14 mouse cellular contexts compared by ENCODE assay signal in the genomic region with DNA sequence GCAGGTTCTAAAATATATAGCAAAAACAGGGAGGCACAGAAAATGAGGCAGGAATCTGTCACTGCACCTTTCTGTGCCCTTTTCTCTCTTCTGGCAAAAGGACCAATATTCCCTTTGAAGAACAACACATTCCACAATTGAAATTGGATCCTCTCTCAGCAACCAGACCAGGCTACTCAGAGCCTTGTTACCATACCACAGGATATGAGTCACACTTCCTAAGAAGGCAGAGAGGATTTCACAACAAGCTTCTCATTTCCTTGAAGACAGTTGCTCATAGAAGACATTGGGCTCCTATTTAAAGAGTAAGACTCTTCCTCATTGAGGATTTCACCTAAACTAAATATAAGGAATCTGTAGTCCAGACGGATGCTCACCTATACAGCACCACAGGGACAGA.
DNase-seq lines count a peak whose midpoint lies in the region; ATAC-seq and TF ChIP-seq lines count a peak whose summit lies in the region.
"Had no signal": no experiment of that assay in that cellular context is flagged by ENCODE, and none has a peak within 500 bp of the region (broad histone marks: within the 10 kb centered on the region; RNA-seq: fewer than 3 reads in every experiment).

No protein-coding gene starts in this region.

- no peak for TF ChIP-seq CTCF in Patski (IDR thresholded peaks at IDR 0.05)

- CTCF ChIA-PET in Patski (lab: Charles Lee) = interaction anchor here (0.7 to 1.3 kb wide), 3 partner anchors 19 to 33 kb away, joined by 3 to 4 read pairs (median 3); no protein-coding TSS in a partner anchor

- intact Hi-C loops in heart, postnatal 25 days (cut with DNase I) = no loop called here
- intact Hi-C loops in heart, postnatal 10 days (cut with DNase I) = no loop called here

- peak; percentile 4 to 29 for DNase-seq in heart, adult 9 months (ENCODE audit: low spot score in 2 of 2)
- DNase-seq in heart, postnatal 25 days (ENCODE audit: low spot score) = no peak
- DNase-seq in 3134 (ENCODE audit: extremely low read depth, insufficient read length, low spot score) (peak; percentile 69), Patski (ENCODE audit: low read depth, low spot score) (peak; percentile 76)
- DNase-seq in heart, postnatal 10 days = peak; percentile 4
- no peak for DNase-seq in testis, postnatal 10 days (ENCODE audit: low spot score)
- DNase-seq in layer of hippocampus, adult 9-10 months (ENCODE audit: low spot score) = no peak
- DNase-seq in adrenal gland, adult 18-20 months (ENCODE audit: low spot score in 2 of 2) = no peak
- DNase-seq: cerebellum, adult 9-10 months; kidney, postnatal 25 days; right cerebral cortex, postnatal 25 days had no signal

- ATAC-seq in Patski = peak; percentile 100
- ATAC-seq: inflammation-experienced regulatory T-cells, adult 6 months; midbrain, embryonic 13.5 days had no signal

- in situ Hi-C loops in Patski (cut with MboI; ENCODE audit: low pct_unique_long_range_greater_than_20kb) = no loop called here

- no peaks in the 10 kb centered on the region for H3K27me3 ChIP-seq in Patski
- H3K27me3 ChIP-seq: midbrain, embryonic 13.5 days; neural tube, embryonic 15.5 days had no signal

- POLR2A ChIA-PET in Patski (lab: Charles Lee) = no interaction called here

Comparison
In these comparisons a context has a peak if more than half of its experiments do, and no peak if none do; other contexts are left out.
1. DNase-seq: peak in heart, adult 9 months (2 of 2), 3134 (single experiment), Patski (single experiment) and heart, postnatal 10 days (2 of 2); none in heart, postnatal 25 days (single experiment), testis, postnatal 10 days (single experiment), layer of hippocampus, adult 9-10 months (single experiment) and adrenal gland, adult 18-20 months (0 of 2).